Mouse (Mus musculus) heart, postnatal 0 days (tissue): ENCODE results near the gene Aldh9a1.

Experiments
- CTCF ChIP-seq: IDR thresholded peaks from 2 replicates; pipeline ENCODE4 v1.5.1; 2016; ENCODE audit warnings: antibody characterized with exemption, control low read depth, low read depth
- EP300 ChIP-seq: IDR thresholded peaks from 2 replicates; pipeline ENCODE4 v1.6.1; 2016; ENCODE audit warnings: antibody characterized with exemption, low read depth

GRCm38 (mm10) chr1:167369905-167370304 lies 20.1 kb downstream of the Aldh9a1 start:
- TF ChIP-seq CTCF (peak; percentile 100), EP300 (no peak)
